Mouse (Mus musculus) forebrain, embryonic 12.5 days (tissue): ENCODE results near the gene Fabp3. TPM values are rescaled to one million over a fixed set of nuclear protein-coding genes. Genes with fewer than 3 reads are reported as not detected.
A peak's percentile ranks its signal among the peaks of the same experiment; 100 is the strongest.

Source experiments
- ATAC-seq: fragments of 200-750 bp; cut with Nextera tagmentation; 2 replicates; pipeline ENCODE4 v1.8.0; 2017; ENCODE audit warnings: moderate TSS enrichment; ENCODE audit not compliant: low FRiP score
- H3K27ac ChIP-seq: fragments of 300-500 bp; sonication (generic); 2 replicates; pipeline ENCODE4 v1.5.1; 2016; ENCODE audit warnings: mild to moderate bottlenecking
- H3K27me3 ChIP-seq: fragments of 300-500 bp; sonication (generic); 2 replicates; pipeline ENCODE4 v1.6.1; 2016; ENCODE audit warnings: mild to moderate bottlenecking
- H3K36me3 ChIP-seq: fragments of 300-500 bp; sonication (generic); replicated peaks from 2 replicates; pipeline ENCODE4 v1.6.1; 2016; ENCODE audit warnings: mild to moderate bottlenecking
- H3K4me1 ChIP-seq: fragments of 300-500 bp; sonication (generic); 2 replicates; pipeline ENCODE4 v1.6.1; 2016
- H3K4me2 ChIP-seq: fragments of 300-500 bp; sonication (generic); 2 replicates; pipeline ENCODE4 v1.6.1; 2016; ENCODE audit warnings: mild to moderate bottlenecking, moderate library complexity
- H3K4me3 ChIP-seq: fragments of 300-500 bp; sonication (generic); replicated peaks from 2 replicates; pipeline ENCODE4 v1.5.1; 2016; ENCODE audit warnings: mild to moderate bottlenecking
- H3K9ac ChIP-seq: fragments of 300-500 bp; sonication (generic); 2 replicates; pipeline ENCODE4 v1.6.1; 2016; ENCODE audit warnings: mild to moderate bottlenecking
- H3K9me3 ChIP-seq: fragments of 300-500 bp; sonication (generic); 2 replicates; pipeline ENCODE4 v1.6.1; 2016
- WGBS: fragments of 180-500 bp; shearing (Covaris S2); methylation state at CpG from one replicate; pipeline ENCODE4 v1.1.7; 2016; 5-methylcytosine and 5-hydroxymethylcytosine counted together
- polyA plus RNA-seq: library from polyadenylated mRNA; unstranded; fragments of >200 nt; fragmentation: Nextera tagmentation; extraction: Ambion mirVana; gene quantifications from 2 replicates; pipeline ENCODE4 v1.2.1, GENCODE M21; 2016

Gene Fabp3
- polyA plus RNA-seq, 1 experiment from 2014 or later = 22.3 TPM

- no peaks in the 10 kb centered on the region for H3K27me3 ChIP-seq
- H3K36me3 ChIP-seq = peaks cover 74% of the 10 kb centered on the region
- H3K9me3 ChIP-seq = no peaks in the 10 kb centered on the region
- no peaks in the 10 kb centered on the region for H3K4me1 ChIP-seq
- 89% methylated on average over 16 of the region's 16 CpGs for WGBS
- no peak overlapping the region for H3K27ac ChIP-seq
- H3K4me3 ChIP-seq = no peak overlapping the region
- no peak overlapping the region for H3K9ac ChIP-seq
- no peak for ATAC-seq
- H3K4me2 ChIP-seq = no peak overlapping the region
These were observed 42.5 kb downstream of the Fabp3 start for GRCm38 (mm10) chr4:130350690-130351422.

GRCm38 (mm10) chr4:130352588-130352987, 44.2 kb downstream of the Fabp3 start:
- Histone ChIP-seq H3K9me3 (no peaks in the 10 kb centered on the region), H3K36me3 (peaks cover 73% of the 10 kb centered on the region), H3K27ac (no peak overlapping the region), H3K4me1 (no peaks in the 10 kb centered on the region), H3K4me2 (no peak overlapping the region), H3K27me3 (no peaks in the 10 kb centered on the region), H3K9ac (no peak overlapping the region), H3K4me3 (no peak overlapping the region)
- WGBS = 93% methylated on average over 7 of the region's 7 CpGs
- ATAC-seq = no peak

GRCm38 (mm10) chr4:130357946-130358345, 49.6 kb downstream of the Fabp3 start:
- Histone ChIP-seq H3K9me3 (no peaks in the 10 kb centered on the region), H3K27me3 (no peaks in the 10 kb centered on the region), H3K4me3 (no peak overlapping the region), H3K36me3 (peaks cover 31% of the 10 kb centered on the region), H3K4me1 (peaks cover 22% of the 10 kb centered on the region), H3K9ac (no peak overlapping the region), H3K27ac (no peak overlapping the region), H3K4me2 (no peak overlapping the region)
- no peak for ATAC-seq

GRCm38 (mm10) chr4:130359486-130360237, 51.3 kb downstream of the Fabp3 start, which contains the start of the genes Zcchc17 and Snrnp40:
Gene Zcchc17 (minus strand): TSS chr4:130359943.
Gene Snrnp40 (plus strand): TSS chr4:130360132.
- under 1% methylated on average over 49 of the region's 49 CpGs for WGBS
- ATAC-seq = peak; percentile 100
- Histone ChIP-seq H3K36me3 (peaks cover 36% of the 10 kb centered on the region), H3K27me3 (no peaks in the 10 kb centered on the region), H3K27ac (peak within 1 kb of the TSS; percentile 81), H3K4me3 (peak within 1 kb of the TSS; percentile 94), H3K9me3 (no peaks in the 10 kb centered on the region), H3K9ac (peak within 1 kb of the TSS; percentile 92), H3K4me1 (peaks cover 22% of the 10 kb centered on the region), H3K4me2 (peak within 1 kb of the TSS; percentile 91)

GRCm38 (mm10) chr4:130360238-130360590, 51.8 kb downstream of the Fabp3 start:
- Histone ChIP-seq H3K9me3 (no peaks in the 10 kb centered on the region), H3K9ac (peak overlapping the region; percentile 92), H3K4me3 (peak overlapping the region; percentile 94), H3K27ac (peak overlapping the region; percentile 81), H3K27me3 (no peaks in the 10 kb centered on the region), H3K4me1 (peaks cover 22% of the 10 kb centered on the region), H3K4me2 (peak overlapping the region; percentile 59), H3K36me3 (peaks cover 41% of the 10 kb centered on the region)
- 0% methylated on average over 19 of the region's 19 CpGs for WGBS
- no peak for ATAC-seq

Other genes starting within 250 kb of the Fabp3 start
- 60.4 and 61.4 TPM in 2 replicates for gene Pef1, start 206.0 kb upstream of the Fabp3 start, polyA plus RNA-seq
- 0.10 TPM in 1 of 2 replicates, not detected in the other for gene Hcrtr1, start 169.2 kb upstream of the Fabp3 start, polyA plus RNA-seq
- gene Tinagl1, start 133.5 kb upstream of the Fabp3 start, polyA plus RNA-seq = 4.1 and 4.6 TPM in 2 replicates
- gene Gm853, start 86.2 kb upstream of the Fabp3 start, polyA plus RNA-seq = not detected in 2 replicates
- gene Serinc2, start 29.4 kb upstream of the Fabp3 start, polyA plus RNA-seq = 88.9 and 95.5 TPM in 2 replicates
- gene Gm10570, start 79 bp downstream of the Fabp3 start, polyA plus RNA-seq = not detected in 2 replicates
- gene Zcchc17, start 51.3 kb downstream of the Fabp3 start, polyA plus RNA-seq = 74.2 and 78.4 TPM in 2 replicates
- 196 and 203 TPM in 2 replicates for gene Snrnp40, start 51.5 kb downstream of the Fabp3 start, polyA plus RNA-seq